Mouse (Mus musculus) thymus, adult 2 months (tissue): ENCODE measurements around the gene Cacnb1.

ENCODE experiments used
- CTCF ChIP-seq: fragments of 200-500 bp; IDR thresholded peaks from 2 replicates; pipeline ENCODE4 v1.5.1; 2012; ENCODE audit warnings: mild to moderate bottlenecking, control low read depth, low read length, moderate library complexity, borderline replicate concordance; ENCODE audit not compliant: control insufficient read depth, poor library complexity, insufficient read depth; ENCODE audit errors: extremely low read depth
- POLR2A ChIP-seq: fragments of 200-500 bp; IDR thresholded peaks from 2 replicates; pipeline ENCODE4 v1.6.1; 2012; ENCODE audit warnings: mild to moderate bottlenecking, low read length, control low read depth, moderate library complexity; ENCODE audit not compliant: control insufficient read depth, poor library complexity, insufficient read depth; ENCODE audit errors: extremely low read depth

GRCm38 (mm10) chr11:98061904-98062562, 39.2 kb upstream of the Cacnb1 start:
- TF ChIP-seq CTCF (no peak), POLR2A (no peak)
